In genomic region chr5:90902380-90903260, GRCm38 (mm10) we compare ENCODE assay signal across 8 mouse cellular contexts. TPM values are rescaled to one million over a fixed set of nuclear protein-coding genes. Genes with fewer than 3 reads are reported as not detected.
DNase-seq lines count a peak whose midpoint lies in the region; ATAC-seq lines count a peak whose summit lies in the region.
"Had no signal": no experiment of that assay in that cellular context is flagged by ENCODE, and none has a peak within 500 bp of the region (broad histone marks: within the 10 kb centered on the region; RNA-seq: fewer than 3 reads in every experiment).

No protein-coding gene starts in this region.

- H3K9ac ChIP-seq in lung, embryonic 15.5 days = 0 out of 2 replicates have a peak overlapping the region, but pooled peaks have one; percentile 16
- H3K9ac ChIP-seq in embryonic facial prominence, embryonic 13.5 days = no peak overlapping the region
- H3K9ac ChIP-seq in midbrain, embryonic 14.5 days (replicated peaks; ENCODE audit: low read length) = no peak overlapping the region

- WGBS in lung, embryonic 15.5 days = 11% methylated on average over 10 of the region's 10 CpGs
- WGBS in embryonic facial prominence, embryonic 13.5 days = 5% methylated on average over 10 of the region's 10 CpGs
- 15% methylated on average over 10 of the region's 10 CpGs for WGBS in midbrain, embryonic 14.5 days

- no peak for ATAC-seq in lung, embryonic 15.5 days (ENCODE audit: borderline replicate concordance, extremely low read depth, low FRiP score, low TSS enrichment)
- no peak for ATAC-seq in embryonic facial prominence, embryonic 13.5 days (ENCODE audit: insufficient number of reproducible peaks, insufficient read depth, low FRiP score, low TSS enrichment, low read depth)
- ATAC-seq in midbrain, embryonic 14.5 days (ENCODE audit: low FRiP score, low TSS enrichment) = peak; percentile 73; the same call in 1 of the 2 replicates
- no peak for ATAC-seq in frontal cortex, adult (ENCODE audit: low TSS enrichment)

- no peak for DNase-seq in lung, postnatal 25 days (ENCODE audit: low spot score)
- peak; percentile 35 to 40 for DNase-seq in kidney, postnatal 25 days
- peak; percentile 64 for DNase-seq in midbrain, embryonic 14.5 days
- no peak for DNase-seq in spleen, postnatal 14 days (ENCODE audit: low spot score in 2 of 2)

- H3K4me2 ChIP-seq in lung, embryonic 15.5 days = peak overlapping the region; percentile 57
- H3K4me2 ChIP-seq in embryonic facial prominence, embryonic 13.5 days = peak overlapping the region; percentile 75
- H3K4me2 ChIP-seq in midbrain, embryonic 14.5 days (ENCODE audit: low read length) = peak overlapping the region; percentile 69

- peaks cover 30% of the 10 kb centered on the region for H3K27me3 ChIP-seq in lung, embryonic 15.5 days
- peaks cover 29% of the 10 kb centered on the region for H3K27me3 ChIP-seq in embryonic facial prominence, embryonic 13.5 days
- peaks cover 5% of the 10 kb centered on the region; the same call in 1 of the 2 replicates for H3K27me3 ChIP-seq in midbrain, embryonic 14.5 days (ENCODE audit: control insufficient read depth, insufficient read depth, low read length)

- no peak overlapping the region for H3K27ac ChIP-seq in lung, embryonic 15.5 days
- no peak overlapping the region for H3K27ac ChIP-seq in embryonic facial prominence, embryonic 13.5 days
- no peak overlapping the region for H3K27ac ChIP-seq in midbrain, embryonic 14.5 days (replicated peaks; ENCODE audit: low read depth, low read length)

- H3K36me3 ChIP-seq in lung, embryonic 15.5 days = no peaks in the 10 kb centered on the region
- no peaks in the 10 kb centered on the region for H3K36me3 ChIP-seq in embryonic facial prominence, embryonic 13.5 days
- no peaks in the 10 kb centered on the region for H3K36me3 ChIP-seq in midbrain, embryonic 14.5 days (ENCODE audit: control insufficient read depth, insufficient read depth, low read length)

- H3K9me3 ChIP-seq in lung, embryonic 15.5 days = no peaks in the 10 kb centered on the region
- H3K9me3 ChIP-seq in embryonic facial prominence, embryonic 13.5 days = no peaks in the 10 kb centered on the region
- no peaks in the 10 kb centered on the region for H3K9me3 ChIP-seq in midbrain, embryonic 14.5 days (ENCODE audit: control insufficient read depth, low read length)

- peaks cover 24% of the 10 kb centered on the region for H3K4me1 ChIP-seq in lung, embryonic 15.5 days
- H3K4me1 ChIP-seq in embryonic facial prominence, embryonic 13.5 days = peaks cover 17% of the 10 kb centered on the region
- peaks cover 8% of the 10 kb centered on the region; the same call in 1 of the 2 replicates for H3K4me1 ChIP-seq in midbrain, embryonic 14.5 days (ENCODE audit: control insufficient read depth, insufficient read depth, low read length)

- peak overlapping the region; percentile 24 for H3K4me3 ChIP-seq in lung, embryonic 15.5 days
- peak overlapping the region; percentile 36 for H3K4me3 ChIP-seq in embryonic facial prominence, embryonic 13.5 days
- peak overlapping the region; percentile 31 for H3K4me3 ChIP-seq in midbrain, embryonic 14.5 days (replicated peaks; ENCODE audit: low read depth, low read length)

RNA-seq across cellular contexts. Expression of gene Cxcl2, which starts 1.1 kb away (rescaled TPM):
- polyA plus RNA-seq in lung, embryonic 15.5 days (2015; fragmentation: Nextera tagmentation; extraction: Ambion mirVana) = not detected in 2 replicates
- 0.23 TPM in 1 of 2 replicates, not detected in the other for polyA plus RNA-seq in embryonic facial prominence, embryonic 13.5 days (2015; fragmentation: Nextera tagmentation; extraction: Ambion mirVana)
- polyA plus RNA-seq in midbrain, embryonic 14.5 days (2014; fragmentation: Nextera tagmentation; extraction: Ambion mirVana) = not detected in 2 replicates
- polyA plus RNA-seq: cortical plate, adult 2 months had no signal

RNA-seq across cellular contexts. Expression of gene Cxcl1, which starts 11.6 kb away (rescaled TPM):
- polyA plus RNA-seq in lung, embryonic 15.5 days (2015; fragmentation: Nextera tagmentation; extraction: Ambion mirVana) = 0.40 and 0.69 TPM in 2 replicates
- 0.38 and 1.5 TPM in 2 replicates for polyA plus RNA-seq in embryonic facial prominence, embryonic 13.5 days (2015; fragmentation: Nextera tagmentation; extraction: Ambion mirVana)
- polyA plus RNA-seq in midbrain, embryonic 14.5 days (2014; fragmentation: Nextera tagmentation; extraction: Ambion mirVana) = not detected in 2 replicates

RNA-seq across cellular contexts. Expression of gene Mthfd2l, which starts 28.3 kb away (rescaled TPM):
- 44.2 and 45.6 TPM in 2 replicates for polyA plus RNA-seq in lung, embryonic 15.5 days (2015; fragmentation: Nextera tagmentation; extraction: Ambion mirVana)
- 60.1 and 67.4 TPM in 2 replicates for polyA plus RNA-seq in embryonic facial prominence, embryonic 13.5 days (2015; fragmentation: Nextera tagmentation; extraction: Ambion mirVana)
- polyA plus RNA-seq in midbrain, embryonic 14.5 days (2014; fragmentation: Nextera tagmentation; extraction: Ambion mirVana) = 83.8 and 94.4 TPM in 2 replicates

Comparison
In these comparisons a context has a peak if more than half of its experiments do, and no peak if none do; other contexts are left out.
1. DNase-seq: peak in kidney, postnatal 25 days (2 of 2) and midbrain, embryonic 14.5 days (single experiment); none in lung, postnatal 25 days (single experiment) and spleen, postnatal 14 days (0 of 2).
2. Peak in every context shown above with its lines, with median percentiles within 50 percentile points of each other: H3K4me2 ChIP-seq and H3K4me3 ChIP-seq.